Mouse (Mus musculus) liver, embryonic 12.5 days (tissue): ENCODE data around the gene Tph1. TPM values are rescaled to one million over a fixed set of nuclear protein-coding genes. Genes with fewer than 3 reads are reported as not detected.

ENCODE experiments used
- ATAC-seq: fragments of 200-750 bp; cut with Nextera tagmentation; 2 replicates; pipeline ENCODE4 v1.8.0; 2017; ENCODE audit warnings: moderate number of reproducible peaks, mild to moderate bottlenecking, moderate library complexity
- H3K27ac ChIP-seq: fragments of 300-500 bp; sonication (generic); 2 replicates; pipeline ENCODE4 v1.5.1; 2016; ENCODE audit warnings: mild to moderate bottlenecking
- H3K27me3 ChIP-seq: fragments of 300-500 bp; sonication (generic); replicated peaks from 2 replicates; pipeline ENCODE4 v1.6.1; 2016; ENCODE audit warnings: mild to moderate bottlenecking, moderate library complexity
- H3K36me3 ChIP-seq: fragments of 300-500 bp; sonication (generic); 2 replicates; pipeline ENCODE4 v1.6.1; 2016; ENCODE audit warnings: mild to moderate bottlenecking, moderate library complexity
- H3K4me1 ChIP-seq: fragments of 300-500 bp; sonication (generic); 2 replicates; pipeline ENCODE4 v1.6.1; 2016
- H3K4me2 ChIP-seq: fragments of 300-500 bp; sonication (generic); 2 replicates; pipeline ENCODE4 v1.6.1; 2016; ENCODE audit warnings: mild to moderate bottlenecking, moderate library complexity
- H3K4me3 ChIP-seq: fragments of 300-500 bp; sonication (generic); 2 replicates; pipeline ENCODE4 v1.5.1; 2016; ENCODE audit warnings: mild to moderate bottlenecking, moderate library complexity
- H3K9ac ChIP-seq: fragments of 300-500 bp; sonication (generic); 2 replicates; pipeline ENCODE4 v1.6.1; 2016; ENCODE audit warnings: mild to moderate bottlenecking, moderate library complexity
- H3K9me3 ChIP-seq: fragments of 300-500 bp; sonication (generic); replicated peaks from 2 replicates; pipeline ENCODE4 v1.6.1; 2016; ENCODE audit warnings: mild to moderate bottlenecking, moderate library complexity
- WGBS: fragments of 180-500 bp; shearing (Covaris S2); methylation state at CpG from one replicate; pipeline ENCODE4 v1.1.7; 2016; ENCODE audit not compliant: insufficient replicate concordance; 5-methylcytosine and 5-hydroxymethylcytosine counted together
- polyA plus RNA-seq: library from polyadenylated mRNA; unstranded; fragments of >200 nt; fragmentation: Nextera tagmentation; extraction: Ambion mirVana; gene quantifications from 2 replicates; pipeline ENCODE4 v1.2.1, GENCODE M21; 2016

Gene Tph1
- polyA plus RNA-seq: not detected in 2 replicates

- Histone ChIP-seq H3K36me3 (no peaks in the 10 kb centered on the region), H3K4me3 (no peak within 1 kb of the TSS), H3K4me2 (no peak within 1 kb of the TSS), H3K9me3 (no peaks in the 10 kb centered on the region), H3K27me3 (peaks cover 29% of the 10 kb centered on the region), H3K27ac (no peak within 1 kb of the TSS), H3K9ac (no peak within 1 kb of the TSS), H3K4me1 (0 out of 2 replicates have a peak, but pooled peaks cover 4% of the 10 kb centered on the region)
- ATAC-seq: no peak
- 39% methylated on average over 10 of the region's 10 CpGs for WGBS
These were observed at the start of gene Tph1 for GRCm38 (mm10) chr7:46672160-46672672. Gene Tph1 (minus strand): TSS chr7:46672537.

DNA sequence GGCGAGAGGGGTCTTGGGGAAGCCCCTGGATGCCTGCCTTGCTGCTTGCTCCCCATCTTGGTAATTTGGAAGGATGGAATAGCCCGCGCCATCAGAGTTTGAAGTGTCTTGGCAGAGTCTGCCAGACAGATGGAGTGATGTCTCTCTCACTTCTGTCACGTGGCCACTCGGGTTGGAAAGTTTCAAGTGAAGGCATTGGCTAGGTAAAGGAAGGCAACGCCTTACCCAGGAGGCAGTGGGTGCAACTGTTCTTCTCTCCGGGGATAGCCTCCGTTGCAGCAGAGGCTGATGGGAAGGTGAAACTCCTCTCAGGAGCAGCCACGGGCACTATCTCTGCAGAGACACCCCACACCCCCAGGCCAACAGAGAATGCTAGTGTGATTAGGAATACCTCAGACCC lies 48.1 kb upstream of the Tph1 start:
- Histone ChIP-seq H3K4me2 (no peak overlapping the region), H3K36me3 (no peaks in the 10 kb centered on the region), H3K9ac (no peak overlapping the region), H3K27ac (peak overlapping the region; percentile 42; the same call in 1 of the 2 replicates), H3K27me3 (peaks cover 23% of the 10 kb centered on the region), H3K9me3 (no peaks in the 10 kb centered on the region), H3K4me1 (peaks cover 10% of the 10 kb centered on the region; the same call in 1 of the 2 replicates), H3K4me3 (no peak overlapping the region)
- 58% methylated on average over 9 of the region's 9 CpGs for WGBS
- no peak for ATAC-seq

DNA sequence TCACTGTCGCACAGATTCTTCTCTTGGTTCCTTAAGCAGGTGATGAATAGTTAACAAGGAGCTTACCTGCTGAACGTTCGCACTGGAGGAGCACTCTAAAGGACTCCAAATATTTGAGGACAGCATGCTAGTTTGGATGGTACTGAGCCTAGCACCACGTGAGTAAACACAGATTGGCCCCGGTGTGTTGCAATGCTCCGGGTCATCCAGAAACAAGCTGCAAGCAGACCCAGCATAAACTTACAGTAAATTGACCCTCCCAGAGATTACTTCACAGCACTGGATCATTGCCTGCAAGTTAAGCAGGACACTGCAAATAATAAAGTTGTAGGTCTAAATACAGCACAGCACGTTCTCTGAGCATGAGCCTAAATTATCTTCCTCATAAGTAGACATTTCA lies 47.2 kb upstream of the Tph1 start:
- H3K9ac ChIP-seq: no peak overlapping the region
- no peak overlapping the region for H3K4me3 ChIP-seq
- 61% methylated on average over 7 of the region's 7 CpGs for WGBS
- no peaks in the 10 kb centered on the region for H3K36me3 ChIP-seq
- peaks cover 10% of the 10 kb centered on the region; the same call in 1 of the 2 replicates for H3K4me1 ChIP-seq
- peaks cover 23% of the 10 kb centered on the region for H3K27me3 ChIP-seq
- H3K27ac ChIP-seq: peak overlapping the region; percentile 42; the same call in 1 of the 2 replicates
- no peak overlapping the region for H3K4me2 ChIP-seq
- ATAC-seq: peak; percentile 70
- H3K9me3 ChIP-seq: no peaks in the 10 kb centered on the region

DNA sequence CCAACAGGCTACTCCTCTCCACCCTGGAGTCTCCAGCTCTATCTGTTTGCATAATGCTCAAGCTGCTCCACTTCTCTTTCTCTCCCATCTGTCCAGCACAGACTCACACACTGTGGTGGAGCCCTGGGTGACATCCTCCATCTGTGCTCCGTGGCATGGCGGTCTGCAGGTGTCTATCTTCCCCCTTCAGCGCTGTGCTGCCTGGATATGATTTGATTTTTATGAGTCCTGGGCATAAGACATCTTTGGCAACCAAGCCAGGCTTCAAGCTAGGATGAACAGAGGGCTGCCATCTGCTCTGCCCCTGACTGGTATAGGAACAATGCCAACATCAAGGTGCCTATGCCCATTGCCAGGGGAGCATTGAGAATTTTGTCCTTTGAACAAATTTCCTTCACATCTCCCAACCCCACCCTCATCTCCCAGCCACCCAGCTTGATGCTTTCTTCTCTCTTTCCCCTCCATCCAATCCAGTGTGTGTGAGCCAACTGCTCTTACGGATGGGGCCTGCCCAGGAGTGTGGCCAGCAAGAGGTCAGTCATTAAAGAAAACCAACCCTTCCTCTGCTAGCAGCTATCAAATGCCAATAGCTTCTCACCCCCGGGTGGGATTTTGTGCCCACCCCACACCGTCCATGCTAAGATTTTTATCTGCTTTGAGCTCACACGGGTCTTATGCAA lies 46.4 kb upstream of the Tph1 start:
- Histone ChIP-seq H3K27me3 (peaks cover 23% of the 10 kb centered on the region), H3K36me3 (no peaks in the 10 kb centered on the region), H3K9ac (no peak overlapping the region), H3K4me1 (peaks cover 10% of the 10 kb centered on the region; the same call in 1 of the 2 replicates), H3K4me3 (no peak overlapping the region), H3K9me3 (no peaks in the 10 kb centered on the region), H3K4me2 (no peak overlapping the region), H3K27ac (no peak overlapping the region)
- 0 out of 2 replicates have a peak, but pooled peaks have one; percentile 4 for ATAC-seq
- WGBS: 65% methylated on average over 7 of the region's 7 CpGs

DNA sequence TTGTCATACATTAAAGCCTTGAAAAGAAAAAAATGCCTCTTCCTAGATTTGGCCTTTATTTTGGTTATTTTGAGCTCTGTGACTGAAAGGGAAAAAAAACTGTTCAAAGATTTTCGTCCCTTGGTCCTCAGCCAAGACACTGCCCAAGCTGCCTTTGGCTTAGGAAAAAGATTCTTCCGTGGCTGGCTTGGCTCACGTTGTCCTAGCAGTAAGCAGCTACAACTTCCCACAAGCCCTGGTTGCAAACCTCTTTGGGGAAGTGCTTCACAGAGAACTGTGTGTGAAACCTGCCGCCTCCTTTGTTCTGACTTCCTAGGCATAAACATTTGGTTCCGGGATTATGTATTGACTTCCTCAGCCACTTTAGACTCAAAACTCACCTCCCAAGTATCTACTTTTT lies 44.6 kb upstream of the Tph1 start:
- Histone ChIP-seq H3K9me3 (no peaks in the 10 kb centered on the region), H3K9ac (no peak overlapping the region), H3K4me2 (no peak overlapping the region), H3K27me3 (peaks cover 17% of the 10 kb centered on the region), H3K27ac (no peak overlapping the region), H3K36me3 (no peaks in the 10 kb centered on the region), H3K4me1 (peaks cover 10% of the 10 kb centered on the region; the same call in 1 of the 2 replicates), H3K4me3 (no peak overlapping the region)
- WGBS: 25% methylated on average over 5 of the region's 5 CpGs
- ATAC-seq: no peak

DNA sequence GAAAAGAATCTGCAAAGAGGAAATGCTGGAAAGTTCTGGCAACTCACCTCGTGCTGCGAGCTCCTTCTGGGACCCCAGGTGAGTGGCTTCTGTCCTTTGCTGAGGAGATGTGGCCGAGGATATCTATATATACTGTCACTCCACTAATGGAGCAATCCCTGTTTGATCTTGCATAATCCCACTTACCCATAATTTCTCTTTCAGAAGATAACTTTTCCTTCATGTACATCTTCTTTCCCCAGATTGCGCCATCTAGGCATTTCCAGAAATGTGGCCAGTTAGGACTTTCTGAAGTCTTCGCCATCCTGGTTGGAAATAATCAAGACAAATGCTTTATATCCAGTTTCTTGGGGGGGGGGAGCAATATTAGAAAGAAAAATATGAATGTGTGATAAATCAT lies 43.3 kb upstream of the Tph1 start, which contains the start of gene Saa3:
Gene Saa3, minus strand, starts transcription at position 101 of the 400 bp plus-strand sequence.
- peaks cover 12% of the 10 kb centered on the region for H3K4me1 ChIP-seq
- H3K9ac ChIP-seq: no peak within 1 kb of the TSS
- H3K4me2 ChIP-seq: no peak within 1 kb of the TSS
- WGBS: 73% methylated on average over 5 of the region's 5 CpGs
- no peak for ATAC-seq
- H3K9me3 ChIP-seq: no peaks in the 10 kb centered on the region
- H3K4me3 ChIP-seq: no peak within 1 kb of the TSS
- H3K27me3 ChIP-seq: peaks cover 14% of the 10 kb centered on the region
- H3K36me3 ChIP-seq: no peaks in the 10 kb centered on the region
- no peak within 1 kb of the TSS for H3K27ac ChIP-seq

DNA sequence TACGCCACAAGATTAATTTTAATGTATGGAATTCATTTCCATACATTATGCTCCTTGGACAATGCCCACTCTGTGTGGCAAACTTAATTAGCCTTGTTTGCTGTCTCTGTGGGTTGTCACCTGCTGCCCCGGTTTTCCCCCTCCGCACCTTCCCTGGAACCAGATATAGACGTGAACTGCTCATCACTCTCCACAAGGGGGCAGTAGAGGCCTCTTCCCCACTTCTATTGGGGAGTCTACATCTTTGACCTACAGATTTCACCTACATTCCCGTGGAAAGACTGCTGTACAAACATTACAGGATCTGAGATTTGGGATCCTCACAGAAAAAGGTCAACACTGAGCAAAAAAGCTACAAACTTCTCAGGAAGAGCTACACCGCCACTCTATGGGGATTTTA lies 42.2 kb upstream of the Tph1 start:
- no peak overlapping the region for H3K9ac ChIP-seq
- H3K4me1 ChIP-seq: peaks cover 9% of the 10 kb centered on the region
- no peak overlapping the region for H3K27ac ChIP-seq
- H3K9me3 ChIP-seq: no peaks in the 10 kb centered on the region
- no peaks in the 10 kb centered on the region for H3K36me3 ChIP-seq
- no peak overlapping the region for H3K4me2 ChIP-seq
- WGBS: 22% methylated on average over 6 of the region's 6 CpGs
- ATAC-seq: no peak
- peaks cover 9% of the 10 kb centered on the region; the same call in 1 of the 2 replicates for H3K27me3 ChIP-seq
- no peak overlapping the region for H3K4me3 ChIP-seq

- peaks cover 17% of the 10 kb centered on the region for H3K36me3 ChIP-seq
- H3K9ac ChIP-seq: no peak overlapping the region
- 23% methylated on average over 6 of the region's 6 CpGs for WGBS
- no peaks in the 10 kb centered on the region for H3K9me3 ChIP-seq
- no peak overlapping the region for H3K27ac ChIP-seq
- no peak for ATAC-seq
- no peak overlapping the region for H3K4me2 ChIP-seq
- H3K4me3 ChIP-seq: no peak overlapping the region
- H3K4me1 ChIP-seq: peaks cover 15% of the 10 kb centered on the region
- H3K27me3 ChIP-seq: no peaks in the 10 kb centered on the region
These were observed 39.9 kb upstream of the Tph1 start for GRCm38 (mm10) chr7:46712250-46712649.

- peaks cover 35% of the 10 kb centered on the region for H3K36me3 ChIP-seq
- WGBS: under 1% methylated on average over 38 of the region's 38 CpGs
- peak within 1 kb of the TSS; percentile 69 for H3K4me2 ChIP-seq
- peak within 1 kb of the TSS; percentile 79 for H3K27ac ChIP-seq
- ATAC-seq: peak; percentile 91
- H3K9me3 ChIP-seq: no peaks in the 10 kb centered on the region
- H3K9ac ChIP-seq: peak within 1 kb of the TSS; percentile 83
- H3K4me1 ChIP-seq: peaks cover 19% of the 10 kb centered on the region
- peak within 1 kb of the TSS; percentile 90 for H3K4me3 ChIP-seq
- H3K27me3 ChIP-seq: no peaks in the 10 kb centered on the region
These were observed 38.1 kb upstream of the Tph1 start, which contains the start of gene Saal1 for GRCm38 (mm10) chr7:46710390-46710844. Gene Saal1 (minus strand): TSS chr7:46710680.

- 89% methylated on average over 6 of the region's 6 CpGs for WGBS
- peaks cover 99% of the 10 kb centered on the region for H3K36me3 ChIP-seq
- peaks cover 18% of the 10 kb centered on the region for H3K4me1 ChIP-seq
- no peaks in the 10 kb centered on the region for H3K9me3 ChIP-seq
- no peak overlapping the region for H3K4me3 ChIP-seq
- H3K27ac ChIP-seq: no peak overlapping the region
- no peak overlapping the region for H3K9ac ChIP-seq
- H3K4me2 ChIP-seq: no peak overlapping the region
- H3K27me3 ChIP-seq: no peaks in the 10 kb centered on the region
- no peak for ATAC-seq
These were observed 28.2 kb upstream of the Tph1 start for GRCm38 (mm10) chr7:46700521-46701025.

DNA sequence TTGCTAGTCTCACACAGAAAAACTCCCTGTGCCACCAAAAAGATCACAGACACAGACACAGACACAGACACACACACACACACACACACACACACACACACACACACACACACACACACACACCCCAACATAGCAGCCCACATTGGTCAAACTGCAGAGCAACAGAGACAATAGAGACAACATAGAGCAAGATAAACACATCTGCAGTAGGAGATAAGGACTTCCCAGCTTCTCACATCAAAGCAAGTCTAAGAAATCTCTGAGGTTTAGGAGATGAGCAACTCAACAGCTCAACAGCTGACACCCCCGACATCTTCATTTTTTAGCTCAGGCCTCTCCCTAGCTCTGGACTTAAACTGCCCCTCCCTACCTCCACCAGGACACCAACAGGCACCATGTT lies 24.4 kb upstream of the Tph1 start:
- Histone ChIP-seq H3K27me3 (no peaks in the 10 kb centered on the region), H3K9ac (no peak overlapping the region), H3K4me3 (no peak overlapping the region), H3K4me1 (peaks cover 16% of the 10 kb centered on the region), H3K9me3 (no peaks in the 10 kb centered on the region), H3K4me2 (no peak overlapping the region), H3K27ac (no peak overlapping the region), H3K36me3 (peaks cover 86% of the 10 kb centered on the region)
- 11% methylated on average over 1 of the region's 1 CpGs for WGBS
- ATAC-seq: peak; percentile 77

DNA sequence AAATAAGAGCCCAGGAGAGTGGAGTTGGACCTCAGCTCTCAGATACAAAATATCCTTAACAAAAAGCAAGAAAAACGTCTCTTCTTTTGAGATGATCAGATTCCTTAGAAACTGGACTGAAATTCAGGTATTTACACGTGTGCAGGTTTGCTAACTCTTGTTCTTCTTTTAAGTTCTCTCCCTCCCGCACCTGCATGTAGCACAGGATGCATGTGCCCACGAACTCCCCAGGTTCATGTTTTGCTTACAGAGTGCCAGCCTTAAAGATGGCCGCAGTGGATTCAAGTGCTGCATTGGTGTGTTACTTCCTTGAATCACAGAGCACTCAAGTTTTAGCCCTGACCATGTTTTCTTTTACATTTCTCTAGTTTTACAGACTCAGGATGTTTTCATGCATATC lies 14.5 kb upstream of the Tph1 start:
- Histone ChIP-seq H3K27me3 (no peaks in the 10 kb centered on the region), H3K9me3 (no peaks in the 10 kb centered on the region), H3K4me1 (no peaks in the 10 kb centered on the region), H3K9ac (no peak overlapping the region), H3K36me3 (peaks cover 43% of the 10 kb centered on the region), H3K4me3 (no peak overlapping the region), H3K4me2 (no peak overlapping the region), H3K27ac (no peak overlapping the region)
- WGBS: 61% methylated on average over 5 of the region's 5 CpGs
- ATAC-seq: no peak
